Mouse (Mus musculus) adrenal gland, adult 18-20 months (tissue): ENCODE measurements around the gene Tdp2. TPM values are rescaled to one million over a fixed set of nuclear protein-coding genes. Genes with fewer than 3 reads are reported as not detected.
"Not testable (repeated sequence)": the region's sequence is repeated elsewhere in the genome, so short reads cannot be mapped to it uniquely, and the experiment has no call there.

Experiments
- DNase-seq, 2 experiments: peaks; one replicate each; pipeline ENCODE4 v3.0.0; 2021 to 2022; ENCODE audit warnings: low spot score in 2 of 2
- total RNA-seq, 2 experiments: library from RNA; stranded (reverse); gene quantifications; 1 replicate in 1 of 2; 2 replicates in 1 of 2; pipeline ENCODE4 v1.2.3; 2021

Gene Tdp2
- total RNA-seq, 2 experiments from 2014 or later, result 15.8 to 19.8 TPM

GRCm38 (mm10) chr13:24822663-24823343, 8.7 kb upstream of the Tdp2 start:
- DNase-seq, result no peak

GRCm38 (mm10) chr13:24824647-24825046, 6.8 kb upstream of the Tdp2 start:
- no peak for DNase-seq

GRCm38 (mm10) chr13:24825587-24825986, 5.9 kb upstream of the Tdp2 start:
- DNase-seq, result no peak

GRCm38 (mm10) chr13:24826116-24826515, 5.4 kb upstream of the Tdp2 start:
- DNase-seq, result no peak

- DNase-seq, result no peak
Observed at GRCm38 (mm10) chr13:24830756-24831352, 625 bp upstream of the Tdp2 start.

GRCm38 (mm10) chr13:24832131-24832810, 792 bp downstream of the Tdp2 start:
- no peak for DNase-seq

GRCm38 (mm10) chr13:24832811-24833155, 1.3 kb downstream of the Tdp2 start:
- DNase-seq, result no peak

- not testable (repeated sequence) for DNase-seq
Observed at GRCm38 (mm10) chr13:24837765-24838164, 6.3 kb downstream of the Tdp2 start.

- no peak for DNase-seq
Observed at GRCm38 (mm10) chr13:24839831-24840230, 8.4 kb downstream of the Tdp2 start.

GRCm38 (mm10) chr13:24841702-24842101, 10.2 kb downstream of the Tdp2 start:
- no peak for DNase-seq

GRCm38 (mm10) chr13:24844983-24845955, 13.8 kb downstream of the Tdp2 start, which contains the start of gene D130043K22Rik:
Gene D130043K22Rik, plus strand, starts transcription at chr13:24845135.
- peak; percentile 50 to 60 for DNase-seq

GRCm38 (mm10) chr13:24849318-24849717, 17.8 kb downstream of the Tdp2 start:
- no peak for DNase-seq

- DNase-seq, result no peak
Observed at GRCm38 (mm10) chr13:24851989-24852388, 20.5 kb downstream of the Tdp2 start.

- DNase-seq, result no peak
Observed at GRCm38 (mm10) chr13:24852570-24852969, 21.1 kb downstream of the Tdp2 start.

- DNase-seq, result no peak
Observed at GRCm38 (mm10) chr13:24859115-24859514, 27.6 kb downstream of the Tdp2 start.

- DNase-seq, result no peak
Observed at GRCm38 (mm10) chr13:24861084-24861483, 29.6 kb downstream of the Tdp2 start.

- DNase-seq, result no peak
Observed at GRCm38 (mm10) chr13:24862021-24862420, 30.5 kb downstream of the Tdp2 start.

GRCm38 (mm10) chr13:24862520-24862919, 31.0 kb downstream of the Tdp2 start:
- peak; percentile 57 to 59 for DNase-seq

GRCm38 (mm10) chr13:24866430-24867402, 35.2 kb downstream of the Tdp2 start:
- no peak for DNase-seq

GRCm38 (mm10) chr13:24867789-24868188, 36.3 kb downstream of the Tdp2 start:
- no peak for DNase-seq
